Mouse (Mus musculus) frontal cortex, postnatal 25 days (tissue): Measurements from ENCODE around the gene Gpr162.
"Not testable (repeated sequence)": the region's sequence is repeated elsewhere in the genome, so short reads cannot be mapped to it uniquely, and the experiment has no call there.

Source experiments
- DNase-seq, 2 experiments: peaks; one replicate each; pipeline ENCODE4 v3.0.0; 2022; ENCODE audit warnings: low spot score in 2 of 2

Gene Gpr162

DNA sequence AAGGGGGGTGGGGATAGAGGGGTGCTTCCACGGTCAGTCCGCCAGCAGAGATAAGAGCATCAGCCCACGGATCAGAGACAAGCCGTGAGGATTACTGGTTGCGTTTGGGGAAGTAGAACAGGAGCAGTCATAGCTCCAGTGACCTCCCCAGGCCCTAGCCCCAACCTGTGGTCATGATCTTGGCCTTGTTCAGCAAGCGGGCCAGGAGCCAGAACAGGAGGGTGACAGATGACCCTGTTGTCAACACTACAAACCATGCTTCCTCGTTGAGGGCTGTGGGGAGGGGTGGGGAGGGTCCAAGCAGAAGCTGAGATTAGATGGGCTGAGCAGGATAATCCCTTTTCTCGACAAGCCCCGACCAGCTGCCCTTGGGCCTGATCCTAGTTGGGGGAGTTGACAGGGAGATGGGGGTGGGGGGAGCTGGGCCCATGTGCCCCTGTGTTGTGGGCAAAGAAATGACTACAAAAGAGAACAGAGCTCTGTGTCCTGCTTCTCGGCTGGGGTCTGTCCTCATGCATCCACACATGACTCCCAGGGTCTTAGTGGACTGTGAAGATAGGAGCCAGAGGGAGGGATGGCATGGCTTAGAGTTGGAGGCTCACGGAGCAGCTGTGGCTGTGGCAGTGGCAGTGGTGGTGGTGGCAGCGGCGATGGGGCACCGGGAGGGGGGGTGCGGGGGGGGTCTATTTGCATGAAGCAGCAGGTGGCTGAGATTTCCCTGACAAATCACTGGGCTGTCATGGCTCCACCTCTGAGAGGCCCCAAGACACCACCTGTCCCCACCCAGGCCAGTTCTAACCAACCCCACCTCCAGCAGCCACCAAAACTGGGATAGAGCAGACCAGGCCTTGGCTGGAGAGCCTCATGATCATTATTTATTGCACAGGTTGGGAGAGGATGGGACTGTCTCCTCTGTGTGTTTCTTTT, 23.3 kb downstream of the Gpr162 start, which contains the start of gene Gnb3:
Gene Gnb3 (minus strand): TSS at position 35 of the 927 bp plus-strand sequence.
- no peak for DNase-seq

- DNase-seq = no peak
Observed at GRCm38 (mm10) chr6:124839805-124840204, 24.0 kb downstream of the Gpr162 start.

- no peak for DNase-seq
Observed at GRCm38 (mm10) chr6:124836411-124836810, 27.4 kb downstream of the Gpr162 start.

DNA sequence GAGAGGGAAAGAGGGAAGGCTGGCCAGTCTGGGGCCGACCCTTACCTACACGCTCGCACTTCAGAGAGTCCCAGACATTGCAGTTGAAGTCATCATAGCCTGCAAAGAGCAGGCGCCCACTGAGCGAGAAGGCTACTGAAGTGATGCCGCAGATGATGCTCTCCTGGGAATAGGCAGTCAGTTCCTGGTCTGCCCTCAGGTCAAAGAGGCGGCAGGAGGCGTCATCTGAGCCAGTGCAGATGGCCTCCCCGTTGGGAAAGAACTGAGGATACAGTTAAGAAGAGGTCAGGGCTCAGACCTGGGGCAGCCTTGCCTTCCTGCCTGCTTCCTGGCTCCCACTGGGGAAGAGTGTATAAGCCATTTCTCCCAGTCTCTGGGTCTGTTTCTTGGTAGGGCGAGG, 28.3 kb downstream of the Gpr162 start:
- DNase-seq = no peak

DNA sequence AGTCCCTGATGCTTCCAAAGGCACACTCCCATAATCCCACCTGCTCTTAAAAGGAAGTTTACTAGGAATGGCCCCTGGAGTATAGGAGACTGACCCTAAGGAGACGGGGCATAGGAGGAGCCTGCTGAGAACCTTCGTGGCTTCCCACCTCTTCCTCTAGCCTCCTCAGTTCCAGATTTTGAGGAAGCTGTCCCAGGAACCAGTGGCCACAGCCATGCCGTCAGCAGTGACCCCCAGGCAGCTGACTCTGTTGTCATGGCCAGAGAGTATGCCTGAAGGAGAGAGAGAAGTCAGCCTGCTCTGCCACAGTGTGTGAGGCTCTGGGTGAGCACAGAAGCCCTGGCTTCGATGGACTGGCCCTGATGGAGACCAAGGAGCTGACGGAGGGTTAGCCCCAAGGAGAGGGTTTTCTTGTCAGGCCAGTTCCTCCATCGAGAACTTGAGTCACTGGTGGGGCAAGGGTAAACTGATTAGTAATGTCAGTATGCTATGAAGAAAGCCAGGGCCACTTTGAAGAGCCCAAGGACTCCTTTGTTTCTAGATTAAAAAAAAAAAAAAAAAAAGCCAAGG, 29.2 kb downstream of the Gpr162 start:
- DNase-seq = no peak

DNA sequence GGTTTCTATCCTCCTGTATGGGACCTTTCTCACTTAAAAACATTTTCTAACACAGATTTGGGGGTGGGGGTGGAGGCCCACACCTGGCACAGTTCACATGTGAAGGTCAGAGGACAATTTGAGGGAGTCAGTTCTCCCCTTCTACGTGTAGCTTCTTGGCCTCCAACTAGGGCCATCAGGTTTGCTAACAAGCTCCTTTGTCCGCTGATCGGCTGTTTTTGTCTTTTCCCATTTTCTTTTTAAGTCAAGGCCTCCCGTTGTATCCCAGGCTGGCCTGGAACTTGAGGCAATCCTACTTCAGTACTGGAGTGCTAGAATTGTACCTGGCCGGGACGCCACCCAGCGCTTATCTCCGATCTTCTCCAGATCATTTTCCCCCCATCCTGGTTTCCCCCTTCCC, 32.1 kb downstream of the Gpr162 start:
- no peak for DNase-seq

GRCm38 (mm10) chr6:124831199-124831598, 32.6 kb downstream of the Gpr162 start:
- not testable (repeated sequence) for DNase-seq

GRCm38 (mm10) chr6:124829799-124830700, 33.7 kb downstream of the Gpr162 start:
- DNase-seq = peak; percentile 83 to 90

DNA sequence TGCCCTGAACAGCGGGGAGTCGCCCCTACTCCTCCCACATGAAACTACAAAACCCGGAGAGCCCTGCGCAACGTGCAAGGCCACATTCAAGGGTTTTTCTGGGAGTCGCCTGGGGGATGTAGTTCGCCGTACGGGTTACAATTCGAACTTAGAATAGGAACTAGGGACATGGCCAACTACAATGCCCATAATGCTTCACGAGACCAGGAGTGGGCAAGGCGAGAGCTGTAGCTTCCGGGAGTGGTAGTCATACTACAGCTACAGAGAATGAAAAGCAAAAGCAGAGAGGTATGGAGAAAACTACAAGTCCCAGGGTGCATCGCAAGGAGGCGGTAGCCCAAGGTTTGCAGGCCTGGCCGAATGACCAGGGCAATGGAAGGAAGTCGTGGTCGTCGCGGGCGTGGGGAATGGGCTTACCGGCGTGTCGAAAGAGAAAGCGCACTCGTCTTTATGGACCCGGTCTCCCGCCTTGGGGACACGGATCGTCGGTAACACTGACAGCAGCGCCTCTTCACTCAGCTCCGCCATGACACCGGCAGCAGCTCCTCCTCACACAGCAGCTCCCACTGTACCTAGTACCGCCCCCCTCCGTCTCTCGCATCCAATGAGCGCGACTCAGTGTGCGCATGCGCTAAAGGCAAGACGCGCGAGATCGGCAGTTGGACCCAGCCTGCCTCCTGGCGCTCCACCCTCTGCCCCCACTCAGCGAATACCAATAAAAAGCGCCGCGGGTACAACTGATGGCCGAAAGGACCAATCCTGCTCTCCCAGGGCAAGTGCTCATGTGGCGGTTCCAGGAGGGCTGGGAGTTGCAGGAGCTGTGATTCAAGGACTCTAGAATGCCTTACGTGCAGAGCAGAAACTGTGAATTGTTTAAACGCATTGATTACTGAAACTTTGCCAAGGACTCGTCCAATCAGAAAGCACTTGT, 34.6 kb downstream of the Gpr162 start, which contains the start of the genes Usp5 and Cdca3:
Gene Usp5 (minus strand): TSS at position 617 of the 931 bp plus-strand sequence.
Gene Cdca3 (plus strand): TSS at position 680 of the 931 bp plus-strand sequence.
- peak; percentile 95 to 98 for DNase-seq

DNA sequence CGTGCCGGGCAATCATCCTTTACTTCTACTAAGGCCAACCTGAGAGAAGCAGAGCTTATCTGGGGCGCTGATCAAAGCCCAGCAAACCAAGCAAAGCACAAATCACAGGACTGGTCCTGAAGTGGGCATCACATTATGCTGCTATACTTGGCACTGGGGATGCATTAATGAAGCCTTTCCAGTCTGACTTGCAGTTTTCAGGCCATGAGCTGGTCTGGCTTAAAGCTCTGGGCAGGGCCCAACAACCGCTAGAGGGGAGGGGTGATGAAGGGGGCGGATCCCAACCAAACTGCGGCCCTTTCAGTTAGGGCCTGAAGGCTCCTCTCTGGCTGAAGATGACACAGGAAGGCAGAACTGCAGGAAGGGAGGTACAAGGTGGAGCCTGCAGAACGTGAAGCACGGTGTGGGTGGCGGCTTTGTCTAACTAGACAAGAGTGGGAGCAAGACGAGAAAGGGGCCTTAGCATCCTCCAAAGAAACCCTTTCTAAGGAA, 35.6 kb downstream of the Gpr162 start:
- no peak for DNase-seq

- no peak for DNase-seq
Observed at GRCm38 (mm10) chr6:124822049-124822448, 41.7 kb downstream of the Gpr162 start.

DNA sequence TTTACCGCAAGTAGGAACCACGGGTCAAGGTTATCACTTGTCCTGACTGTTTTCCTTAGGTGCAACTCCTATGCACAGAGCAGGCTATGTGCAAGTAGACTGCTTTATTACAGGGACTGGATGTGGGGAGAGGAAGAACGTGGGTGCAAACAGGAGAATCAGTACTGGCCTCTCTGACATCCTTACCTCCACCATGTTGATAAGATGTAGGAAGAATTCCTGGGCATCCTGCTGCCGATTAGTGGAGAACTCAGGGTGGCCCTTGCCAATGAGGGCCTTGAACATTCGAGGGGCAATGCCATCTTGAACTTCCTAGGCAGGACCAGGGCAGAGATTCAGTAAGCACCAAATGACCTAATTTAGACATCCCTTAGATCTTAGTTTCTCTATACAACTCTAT, 42.9 kb downstream of the Gpr162 start:
- no peak for DNase-seq

GRCm38 (mm10) chr6:124817971-124818370, 45.8 kb downstream of the Gpr162 start:
- DNase-seq = no peak

DNA sequence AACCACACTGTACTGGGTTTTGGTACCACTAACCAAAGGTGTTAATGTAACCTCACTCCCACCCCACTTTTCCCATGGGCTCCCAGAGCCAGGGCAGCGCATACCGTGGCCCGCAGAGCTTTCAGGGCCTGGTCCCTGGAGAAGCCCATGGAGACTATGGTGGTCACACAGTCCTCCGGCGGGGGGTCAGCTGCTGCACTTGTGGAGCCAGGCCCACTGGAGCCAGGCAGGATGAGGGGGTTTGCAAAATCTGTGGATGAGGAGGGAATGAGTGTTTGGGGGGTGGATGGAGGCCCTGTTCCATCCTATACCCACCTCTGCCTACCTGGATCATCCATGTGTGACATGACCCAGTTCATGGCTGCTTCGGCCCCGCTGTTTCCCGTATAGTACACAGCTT, 46.2 kb downstream of the Gpr162 start:
- DNase-seq = no peak

DNA sequence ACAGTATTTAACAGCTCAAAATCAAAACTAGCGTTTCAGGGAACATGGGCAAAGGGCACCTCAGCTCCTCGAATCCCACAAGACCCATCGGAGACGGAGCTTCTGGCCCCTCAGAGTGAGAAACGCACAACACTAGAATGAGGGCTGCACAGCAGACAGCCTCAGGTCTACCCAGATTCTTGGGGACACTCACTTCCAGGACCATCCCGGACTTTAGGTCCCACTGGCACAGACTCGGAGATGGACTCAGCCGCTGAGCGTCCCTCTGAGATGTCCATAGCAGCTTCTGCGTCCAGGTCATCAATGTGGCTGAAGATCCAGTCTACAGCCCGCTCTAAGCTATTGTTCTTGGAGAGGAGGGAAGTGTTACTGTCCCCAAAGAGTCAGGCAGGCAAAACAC, 46.7 kb downstream of the Gpr162 start:
- no peak for DNase-seq

- no peak for DNase-seq
Observed at GRCm38 (mm10) chr6:124816611-124817010, 47.2 kb downstream of the Gpr162 start.

- DNase-seq = no peak
Observed at GRCm38 (mm10) chr6:124814858-124815774, 48.7 kb downstream of the Gpr162 start.

DNA sequence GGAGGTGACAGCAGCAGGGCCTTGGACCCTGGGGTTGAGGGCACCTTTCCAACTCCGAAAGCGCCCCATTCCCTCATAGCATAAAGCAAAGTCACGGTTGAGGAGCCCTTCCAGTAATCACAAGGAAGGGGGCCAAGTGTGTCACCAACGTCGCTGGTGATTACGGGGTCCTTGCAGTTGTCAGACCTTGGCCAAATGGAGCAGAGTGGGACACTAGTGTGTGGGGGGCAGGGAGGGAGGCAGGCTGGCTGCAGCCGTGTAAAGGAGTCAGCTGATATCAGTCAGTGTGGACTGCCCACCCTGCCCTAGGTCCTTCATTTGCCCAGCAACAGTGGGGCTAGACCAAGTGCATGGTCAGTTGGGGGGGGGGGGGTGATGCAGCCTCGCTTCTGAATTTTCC, 49.3 kb downstream of the Gpr162 start:
- DNase-seq = no peak

DNA sequence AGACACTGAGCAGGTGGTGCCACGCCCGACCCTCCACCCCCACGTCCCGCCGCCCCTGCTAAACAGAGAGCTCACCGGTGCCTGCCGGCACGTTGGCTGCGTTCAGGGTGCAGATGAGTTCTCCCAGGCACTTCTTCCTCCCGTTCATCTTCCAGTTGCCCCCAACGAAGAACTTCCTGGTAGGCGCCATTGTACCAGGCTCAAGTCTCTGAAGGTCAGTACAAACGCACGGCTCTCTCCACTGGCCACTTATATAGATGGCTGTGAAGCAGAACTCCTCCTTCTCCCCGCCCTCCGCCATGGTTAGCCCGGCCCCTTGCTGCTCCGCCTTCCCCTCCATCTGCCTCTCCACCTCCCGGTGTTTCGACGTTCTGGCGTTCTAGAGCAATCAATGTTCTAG, 49.9 kb downstream of the Gpr162 start, which contains the start of gene Tpi1:
Gene Tpi1 (minus strand): TSS at position 364 of the 400 bp plus-strand sequence.
- DNase-seq = peak; percentile 78 to 81
